Mouse (Mus musculus) kidney, adult 2 months (tissue): ENCODE measurements at regions not wholly inside any gene's neighbourhood (a gene's known extent, or its start where the extent isn't known, plus 50 kb on each side); places are given as distances from the start of the nearest gene placed in this dataset.

ENCODE experiments used
- CTCF ChIP-seq: fragments of 200-500 bp; conservative IDR thresholded peaks from 2 replicates; pipeline ENCODE4 v1.5.1; 2011; ENCODE audit warnings: low read depth, mild to moderate bottlenecking, control low read depth, low read length, moderate library complexity, mixed read lengths; ENCODE audit not compliant: insufficient read depth, insufficient read length
- POLR2A ChIP-seq: fragments of 200-500 bp; IDR thresholded peaks from one replicate; pipeline ENCODE4 v1.6.1; 2011; ENCODE audit warnings: low read depth, low read length, control low read depth

DNA sequence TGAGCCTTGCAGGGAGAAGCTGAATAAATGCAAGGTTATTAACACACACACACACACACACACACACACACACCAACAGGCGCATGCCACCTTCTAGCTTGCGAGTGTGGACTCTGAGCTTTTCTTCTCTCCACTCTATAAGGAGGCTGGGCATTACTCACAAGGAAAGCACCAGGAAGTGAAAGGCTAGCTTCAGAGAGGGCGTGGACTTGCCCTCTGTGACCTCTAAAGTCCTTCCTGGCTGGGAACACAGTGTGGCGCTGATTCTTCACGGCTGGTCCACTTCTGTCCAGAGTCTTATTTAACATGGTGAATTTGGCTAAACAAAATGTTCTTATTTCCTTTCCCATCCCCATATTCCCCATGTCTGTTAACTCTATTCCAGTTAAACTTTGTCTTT lies 185.1 kb downstream of the Maf start:
- TF ChIP-seq CTCF (0 out of 2 replicates have a peak, but pooled peaks have one; percentile 15), POLR2A (no peak)
